Mouse (Mus musculus) ovary, postnatal 10 days (tissue): Measurements from ENCODE around the gene Jchain.
A peak's percentile ranks its signal among the peaks of the same experiment; 100 is the strongest.
"Not testable (repeated sequence)": the region's sequence is repeated elsewhere in the genome, so short reads cannot be mapped to it uniquely, and the experiment has no call there.

ENCODE experiments used
- DNase-seq: peaks from one replicate; pipeline ENCODE4 v3.0.0; 2022; ENCODE audit warnings: low spot score

Jchain gene

DNA sequence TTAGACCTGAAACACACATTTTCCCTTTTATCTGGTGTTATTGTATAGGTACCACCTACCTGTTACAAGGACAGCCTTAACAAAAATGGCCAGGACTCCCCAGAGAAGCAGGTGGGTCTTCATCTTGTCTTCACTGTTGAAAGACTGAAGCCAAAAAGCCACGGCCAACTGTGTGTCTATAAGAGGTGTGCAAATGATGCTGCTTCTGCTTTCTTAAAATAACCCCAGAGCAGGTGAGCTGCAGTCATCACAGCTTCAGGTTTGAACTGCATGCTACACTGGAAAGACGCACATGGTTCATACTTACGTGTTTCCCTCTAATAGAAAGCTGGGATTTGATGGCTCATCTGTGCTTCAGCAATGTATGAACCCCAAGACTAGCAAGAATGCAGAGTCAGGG is at the start of gene Jchain:
Jchain (minus strand) TSS at position 235 of the 400 bp plus-strand sequence.
- DNase-seq: no peak

DNA sequence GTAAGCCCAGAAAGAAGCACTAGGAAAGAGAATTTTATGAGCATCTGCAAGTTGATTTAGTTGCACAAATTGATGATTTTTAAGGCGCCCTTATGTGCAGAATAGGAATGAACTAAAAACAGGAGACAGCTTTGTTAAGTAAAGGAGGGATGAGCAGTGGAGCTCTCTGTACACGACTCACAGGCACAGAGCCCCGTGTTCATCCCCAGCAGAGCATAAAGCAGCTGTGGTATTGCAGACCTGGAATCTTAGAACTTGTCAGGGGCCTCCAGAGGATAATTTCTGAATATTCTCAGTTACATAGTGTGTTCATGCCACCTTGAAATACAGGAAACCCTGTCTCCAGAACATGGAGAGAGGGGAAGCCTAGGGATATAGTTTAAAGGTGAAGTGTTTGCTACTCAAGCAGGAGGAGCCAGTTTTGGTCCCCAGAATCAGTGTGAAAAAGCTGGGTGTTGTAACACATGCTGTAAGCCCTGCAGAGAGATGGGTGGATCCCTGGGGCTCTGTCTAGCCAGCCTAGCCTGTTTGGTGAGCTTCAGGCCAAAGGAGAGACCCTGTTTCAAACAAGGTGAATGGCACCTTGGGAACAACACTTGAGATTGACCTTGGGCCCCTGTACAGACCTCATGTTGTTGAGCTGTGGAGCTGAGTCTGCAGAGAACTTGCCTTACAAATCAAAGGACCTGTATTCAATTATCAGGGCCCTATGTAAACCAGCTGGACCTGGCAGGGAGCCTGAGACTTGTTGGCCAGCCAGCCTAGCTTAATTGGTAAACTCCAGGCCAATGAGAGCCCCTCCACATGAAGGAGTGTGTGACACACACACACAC is 48.0 kb upstream of the Jchain start:
- no peak for DNase-seq

DNA sequence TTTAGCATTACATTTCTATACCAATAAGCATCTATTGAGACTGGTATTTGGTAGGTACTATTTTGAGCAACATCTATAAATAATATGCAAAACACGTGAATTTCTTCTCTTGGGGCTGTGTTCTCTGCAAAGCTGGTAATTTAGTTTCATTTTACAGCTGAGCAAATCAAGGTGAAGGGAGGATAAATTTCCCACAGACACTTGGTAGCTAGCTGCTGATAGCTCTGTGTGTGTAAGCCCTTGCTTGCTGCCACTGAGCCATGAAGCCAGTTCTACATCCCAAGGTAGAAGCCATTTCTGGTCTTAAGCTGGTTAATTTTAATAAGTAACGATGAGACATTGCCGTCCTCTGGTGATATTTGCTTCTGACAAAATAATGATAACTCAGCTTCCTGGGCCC is 47.1 kb upstream of the Jchain start:
- no peak for DNase-seq

DNA sequence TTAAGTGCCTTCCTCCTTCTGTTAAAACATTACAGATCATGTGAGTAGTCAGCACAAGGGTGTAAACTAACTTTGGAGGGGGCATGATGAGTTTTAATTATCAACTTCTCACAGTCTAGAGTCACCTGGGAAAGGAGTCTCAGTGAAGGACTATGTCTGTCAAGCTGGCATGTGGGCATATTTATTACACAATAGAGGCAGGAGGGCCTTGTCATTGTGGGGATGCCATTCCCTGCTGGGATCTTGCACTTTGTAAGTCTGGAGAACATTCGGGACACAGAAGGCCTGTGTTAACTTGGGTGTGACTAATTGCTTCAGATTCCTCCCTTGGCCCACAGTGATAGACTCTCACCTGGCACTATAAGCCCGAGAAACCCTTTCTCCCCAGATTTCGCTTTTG is 41.9 kb upstream of the Jchain start:
- no peak for DNase-seq

DNA sequence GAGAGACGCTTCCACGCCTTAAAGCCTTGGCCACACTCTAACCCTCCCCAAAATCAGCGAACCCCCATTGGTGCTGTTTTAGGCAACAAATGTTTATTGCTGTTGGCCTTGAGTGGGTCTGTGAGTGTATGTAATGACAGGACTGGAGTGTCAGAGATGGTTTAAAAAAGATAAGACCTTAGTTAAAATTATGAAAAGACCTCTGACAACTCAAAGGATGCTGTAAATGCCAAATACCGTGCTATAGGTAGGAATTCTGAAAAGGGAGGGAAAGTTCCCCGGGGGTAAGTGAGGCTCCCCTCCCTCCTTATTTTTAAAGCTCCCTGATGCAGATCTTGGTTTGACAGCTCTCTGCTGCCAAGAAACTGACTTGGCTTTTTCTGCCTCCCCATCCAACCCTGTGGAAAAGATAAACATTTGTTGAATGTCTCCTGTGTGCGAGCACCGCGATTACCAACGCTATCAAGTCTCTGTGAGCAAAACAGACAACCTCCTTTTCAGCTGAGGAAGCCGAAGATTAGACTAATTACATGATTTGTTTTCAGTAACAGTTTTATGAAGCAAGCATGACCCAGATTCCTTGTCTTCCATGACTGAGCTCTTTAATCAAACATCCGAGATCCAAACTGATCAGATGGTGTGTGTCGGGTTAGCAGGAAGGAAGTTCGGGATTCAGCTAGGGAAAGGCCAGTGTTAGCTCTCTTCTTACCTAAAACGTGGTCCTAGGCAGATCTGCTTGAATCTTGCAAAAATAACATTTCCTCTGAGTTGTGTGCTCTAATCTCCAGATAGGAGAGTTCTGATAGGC is 38.5 kb upstream of the Jchain start:
- DNase-seq: no peak

DNA sequence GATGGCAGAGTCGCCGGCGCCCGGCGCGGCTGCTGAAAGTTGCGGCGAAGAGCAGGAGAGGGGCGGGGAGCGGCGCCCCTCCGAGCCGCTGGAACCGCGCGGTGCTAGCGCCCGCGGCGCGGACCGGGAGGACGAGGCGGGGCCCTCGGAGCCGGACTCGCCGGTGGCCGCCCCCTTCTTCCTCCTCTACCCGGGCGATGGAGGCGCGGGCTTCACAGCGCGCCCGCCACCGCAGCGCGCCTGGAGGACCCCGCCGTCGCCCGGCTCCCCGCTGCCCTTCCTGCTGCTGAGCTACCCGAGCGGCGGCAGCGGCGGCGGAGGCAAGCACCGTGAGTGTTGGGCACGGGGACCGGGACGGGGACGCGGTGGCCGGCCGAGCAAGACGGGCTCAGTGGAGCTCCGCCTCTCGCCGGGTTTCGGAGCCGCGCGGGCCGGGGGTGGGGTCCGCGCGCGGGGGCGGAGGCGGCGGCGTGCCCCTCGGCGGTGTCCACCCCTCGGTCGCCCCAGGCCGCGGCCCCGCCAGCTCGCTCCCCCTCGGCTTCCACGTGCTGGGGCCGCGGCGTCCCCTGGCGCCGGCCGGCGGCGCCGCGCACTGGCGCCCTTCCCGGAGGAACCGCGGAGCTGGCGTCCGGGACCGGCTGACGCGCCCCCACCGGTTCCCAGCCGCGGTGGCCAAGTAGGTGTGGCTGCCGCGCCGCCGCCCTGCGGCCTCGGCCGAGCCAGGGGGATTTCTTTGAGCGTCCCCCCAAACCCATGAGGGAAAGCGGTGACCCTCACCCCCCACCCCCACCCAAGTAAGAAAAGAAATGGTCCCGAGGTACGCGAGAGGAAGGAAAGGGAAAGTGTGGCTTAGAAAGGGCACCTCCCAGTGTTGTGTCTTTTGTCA is 37.7 kb upstream of the Jchain start:
- DNase-seq: peak; percentile 41

DNA sequence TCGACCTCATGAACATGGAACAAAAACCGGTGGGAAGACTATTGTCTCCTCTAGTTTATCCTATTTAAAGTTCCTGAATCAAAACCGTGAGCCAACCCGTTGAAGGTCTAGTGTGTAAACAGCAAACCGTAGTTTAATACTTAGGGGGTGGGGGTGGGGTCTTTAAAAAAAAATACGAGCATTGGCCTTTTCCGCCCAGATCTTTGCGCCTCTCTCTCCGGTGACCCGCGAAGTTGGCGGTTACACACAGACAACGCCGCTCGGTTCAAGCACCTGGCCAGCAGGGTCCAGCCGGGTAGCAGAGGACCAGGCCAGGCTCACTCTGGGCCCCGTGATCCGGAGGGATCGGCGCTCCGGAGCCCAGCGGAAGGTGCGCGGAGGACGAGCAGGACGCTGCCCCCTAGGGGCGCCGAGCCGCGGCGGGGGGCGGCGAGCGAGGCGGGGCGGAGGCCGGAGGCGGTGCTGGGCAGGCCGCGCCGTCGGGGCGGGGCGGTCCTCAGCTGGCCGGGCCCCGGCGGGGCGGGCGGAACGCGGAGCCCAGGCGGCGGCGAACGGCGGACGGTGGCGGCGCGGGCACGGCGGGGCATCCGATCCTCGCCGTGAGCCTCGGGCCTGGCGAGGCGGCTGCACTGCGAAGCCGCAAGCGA is 36.9 kb upstream of the Jchain start, which contains the start of gene Rufy3:
Rufy3 (plus strand) TSS at position 540 of the 647 bp plus-strand sequence.
- peak; percentile 67 for DNase-seq

DNA sequence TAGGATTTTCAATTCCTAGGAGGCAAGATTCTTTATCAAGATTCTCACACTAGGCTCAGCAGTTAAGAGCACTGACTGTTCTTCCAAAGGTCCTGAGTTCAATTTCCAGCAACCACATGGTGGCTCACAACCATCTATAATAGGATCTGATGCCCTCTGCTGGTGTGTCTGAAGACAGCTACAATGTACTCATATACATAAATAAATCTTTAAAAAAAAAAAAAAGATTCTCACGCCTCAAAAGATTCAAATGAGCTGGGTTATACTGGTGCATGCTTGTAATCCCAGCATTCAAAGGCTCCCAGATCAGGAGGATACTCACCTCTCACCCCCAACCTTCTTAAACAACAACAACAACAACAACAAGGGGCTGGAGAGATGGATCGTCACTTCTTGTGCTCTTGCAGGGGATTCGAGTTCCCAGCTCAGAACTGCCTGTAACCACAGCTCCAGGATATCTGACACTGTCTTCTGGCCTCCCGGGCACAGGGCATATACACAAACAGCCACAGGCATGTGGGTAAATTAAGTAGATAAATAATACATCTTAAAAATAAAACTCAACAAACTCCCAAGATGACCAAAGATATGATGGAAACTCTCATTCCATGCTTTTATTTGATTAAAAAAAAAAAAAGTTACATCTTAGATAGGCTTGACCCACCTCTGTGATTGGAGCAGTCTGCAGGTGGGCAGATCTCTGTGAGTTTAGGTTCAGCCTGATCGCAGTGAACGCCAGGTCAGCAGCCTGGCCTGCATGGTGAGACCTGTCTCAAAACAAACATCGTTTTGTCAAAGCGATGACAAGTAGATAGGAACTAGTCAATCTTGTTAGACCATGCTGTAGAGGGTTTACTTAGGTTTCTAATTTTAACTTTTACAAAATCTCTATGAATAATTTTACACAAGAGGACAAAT is 35.4 kb upstream of the Jchain start:
- DNase-seq: no peak

DNA sequence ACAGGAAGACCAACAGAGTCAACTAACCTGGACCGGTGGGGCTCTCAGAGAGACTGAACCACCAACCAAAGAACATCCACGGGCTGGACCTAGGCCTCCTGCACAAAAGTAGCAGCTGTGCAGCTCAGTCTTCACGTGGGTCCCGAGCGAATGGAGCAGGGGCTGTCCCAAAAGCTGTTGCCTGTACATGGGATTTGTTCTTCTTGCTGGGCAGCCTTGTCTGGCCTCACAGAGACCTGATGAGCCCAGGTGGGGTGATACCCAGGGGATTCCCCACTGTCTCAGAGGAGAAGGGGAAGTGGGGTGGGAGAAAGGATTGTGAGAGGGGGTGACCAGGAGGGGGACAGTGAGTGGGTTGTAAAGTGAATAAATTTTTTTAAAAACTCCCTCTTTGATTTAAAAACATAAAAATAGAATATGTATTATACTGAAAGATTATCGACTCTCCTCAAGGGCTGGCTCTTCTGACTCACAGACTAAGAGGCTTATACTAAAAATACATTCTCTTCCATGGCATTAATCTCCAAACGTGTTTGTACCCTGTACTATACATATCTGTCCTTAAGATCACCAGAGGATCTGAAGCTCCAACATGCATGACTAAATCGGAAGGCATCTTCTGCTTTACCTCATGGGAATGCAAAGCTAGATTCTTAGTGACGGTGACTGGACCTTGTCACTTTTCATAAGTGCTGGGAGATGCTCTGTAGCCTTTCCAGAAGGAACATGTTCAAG is 33.6 kb upstream of the Jchain start:
- DNase-seq: no peak

DNA sequence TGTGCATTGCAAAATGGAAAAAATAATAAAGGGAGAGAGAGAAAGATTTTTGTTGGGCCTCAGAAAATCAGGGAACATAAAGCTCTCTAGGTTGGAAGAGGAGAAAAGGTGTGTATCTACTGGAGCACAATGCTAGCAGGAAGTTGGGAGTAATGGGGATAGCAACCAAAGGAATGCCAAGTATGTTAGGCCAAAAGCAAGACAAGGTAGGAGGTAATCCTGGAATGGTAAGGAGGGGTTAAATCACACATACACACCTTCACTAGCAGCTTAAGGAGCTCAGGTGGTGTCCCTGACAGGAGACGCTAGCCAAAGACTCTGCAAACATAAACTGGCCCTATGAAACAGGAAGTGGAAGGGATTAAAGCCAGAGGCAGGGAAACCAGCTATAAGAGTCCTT is 31.3 kb upstream of the Jchain start:
- no peak for DNase-seq

DNA sequence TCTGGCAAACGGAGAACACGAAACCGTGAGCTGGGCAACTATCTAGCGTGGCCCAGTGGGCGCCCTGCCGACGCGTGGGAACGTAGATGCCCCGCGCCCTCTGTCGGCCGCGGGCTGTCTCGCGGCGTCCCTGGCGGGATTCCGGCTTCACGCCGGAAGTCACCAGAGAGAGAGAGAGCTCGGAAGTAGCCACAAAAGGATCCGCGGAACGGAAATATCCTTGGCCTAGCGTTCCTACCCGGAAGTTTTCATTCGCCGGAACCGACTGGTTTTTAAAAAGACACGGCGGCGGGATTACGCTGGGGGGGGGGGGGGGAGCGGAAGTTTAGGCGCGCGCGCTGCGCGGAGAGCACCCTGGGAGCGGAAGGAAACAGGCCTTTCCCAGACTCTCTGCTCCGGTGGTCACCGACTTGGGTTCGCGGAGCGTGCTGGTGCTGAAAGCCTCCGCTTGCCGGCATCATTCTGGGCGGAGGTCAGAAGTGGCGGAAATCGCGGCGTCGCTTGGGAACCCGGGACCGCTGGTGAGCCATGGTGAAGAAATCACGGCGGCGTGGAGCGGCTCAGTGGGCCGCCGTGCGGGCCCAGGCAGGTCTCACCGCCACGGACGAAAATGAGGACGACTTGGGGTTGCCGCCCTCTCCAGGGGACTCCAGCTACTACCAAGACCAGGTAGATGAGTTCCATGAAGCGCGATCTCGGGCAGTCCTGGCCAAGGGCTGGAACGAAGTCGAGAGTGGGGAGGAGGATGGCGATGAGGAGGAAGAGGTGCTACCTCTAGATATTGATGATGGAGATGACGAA is 26.6 kb upstream of the Jchain start, which contains the start of gene Utp3:
Utp3 (plus strand) TSS at position 377 of the 801 bp plus-strand sequence.
- peak; percentile 96 for DNase-seq

DNA sequence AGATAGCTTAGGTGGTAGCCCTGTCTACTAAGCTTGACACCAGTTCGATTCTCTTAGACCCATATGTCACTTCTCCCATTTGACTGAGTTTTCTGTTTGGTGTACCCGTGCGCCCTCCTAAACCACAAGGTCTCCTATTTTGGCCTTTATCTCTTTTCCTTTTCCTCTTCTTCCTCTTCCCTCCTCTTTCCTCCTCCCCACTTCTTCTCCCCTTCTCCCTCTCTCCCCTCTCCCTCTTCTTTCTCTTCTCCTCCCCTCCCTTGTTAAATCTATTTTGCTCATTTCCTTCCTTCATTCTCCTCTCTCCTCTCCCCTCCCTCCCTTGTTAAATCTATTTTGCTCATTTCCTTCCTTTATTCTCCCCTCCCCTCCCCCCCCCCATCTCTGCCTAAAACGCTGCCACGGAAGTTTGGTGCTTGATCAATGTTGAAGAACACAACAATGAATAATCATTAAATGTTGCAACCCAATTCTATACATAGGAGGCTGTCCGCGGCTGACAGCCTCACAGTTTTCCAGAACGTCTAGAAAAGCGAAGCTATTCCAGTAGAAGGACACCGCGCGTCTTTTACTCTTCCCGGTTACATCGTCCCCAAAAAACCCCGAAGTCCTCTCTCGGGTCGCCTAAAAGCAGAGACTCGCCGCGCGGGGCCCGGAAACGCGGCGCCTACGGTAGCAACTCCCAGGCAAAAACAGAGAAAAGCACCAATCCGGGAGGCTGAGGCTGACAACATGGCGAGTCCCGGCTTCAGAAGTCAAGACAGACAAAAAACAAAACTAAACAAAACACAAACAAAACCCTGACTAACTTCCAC is 25.8 kb upstream of the Jchain start:
- no peak for DNase-seq

DNA sequence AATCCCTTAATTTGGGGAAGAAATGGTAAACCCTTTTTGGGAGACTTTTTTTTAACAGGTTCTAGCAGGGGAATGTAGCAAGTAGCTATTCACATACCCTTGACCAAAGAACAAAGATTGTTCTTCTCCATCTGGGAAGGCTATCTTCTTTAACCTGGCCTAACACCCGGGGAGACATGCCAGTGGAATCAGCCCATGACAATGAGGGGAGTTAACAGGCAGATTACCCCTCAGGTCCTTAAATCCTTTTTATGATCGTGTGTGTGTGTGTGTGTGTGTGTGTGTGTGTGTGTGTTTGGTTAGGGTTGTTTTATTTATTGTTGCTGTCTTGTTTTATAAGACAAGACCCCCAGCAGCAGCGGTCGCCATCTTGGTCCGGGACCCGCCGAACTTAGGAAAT is 17.8 kb upstream of the Jchain start:
- DNase-seq: no peak

DNA sequence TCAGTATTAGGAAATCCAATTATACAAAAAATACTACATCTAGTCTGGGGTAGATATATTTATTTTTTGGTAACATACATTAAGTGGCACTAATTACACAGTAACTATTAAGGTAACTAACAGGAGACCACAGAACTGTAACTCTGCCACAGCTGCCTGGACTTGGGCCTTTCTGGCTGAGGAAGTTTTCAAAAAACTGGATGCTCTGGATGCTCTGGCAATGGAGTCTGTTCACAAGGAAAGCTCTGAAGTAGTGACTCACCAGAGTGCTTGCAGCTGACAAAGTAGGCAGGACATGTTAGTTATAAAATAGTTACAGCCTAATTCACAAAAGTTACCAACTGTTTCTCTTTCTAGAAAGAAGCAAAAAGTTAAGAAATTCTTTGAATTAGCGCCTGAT is 16.7 kb upstream of the Jchain start:
- not testable (repeated sequence) for DNase-seq

DNA sequence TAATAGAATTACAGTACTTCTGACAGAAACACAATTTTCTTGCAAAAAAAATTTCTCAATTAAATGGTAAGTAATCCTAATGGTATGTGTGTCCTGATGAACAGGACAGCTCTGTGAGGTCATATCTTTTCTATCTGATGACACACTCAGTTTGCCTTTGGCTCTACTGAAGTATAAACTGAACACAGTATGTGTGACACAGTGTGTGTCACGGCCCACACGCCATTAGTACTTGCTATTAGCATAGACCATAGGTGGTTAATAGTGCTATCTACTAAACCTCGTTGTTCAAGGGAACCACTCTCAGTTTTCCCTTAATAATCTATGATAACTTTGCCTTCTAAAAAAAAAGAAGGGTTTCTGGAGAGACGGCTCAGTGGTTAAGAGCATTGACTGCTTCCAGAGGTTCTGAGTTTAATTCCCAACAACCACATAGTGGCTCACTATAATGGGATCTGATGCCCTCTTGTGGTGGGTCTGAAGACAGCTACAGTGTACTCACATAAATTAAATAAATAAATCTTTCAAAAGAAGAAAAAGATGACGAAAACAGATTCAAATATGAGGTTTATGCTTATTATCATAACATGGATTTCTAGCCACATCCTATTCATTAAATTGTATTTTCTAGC is 15.1 kb upstream of the Jchain start:
- no peak for DNase-seq

DNA sequence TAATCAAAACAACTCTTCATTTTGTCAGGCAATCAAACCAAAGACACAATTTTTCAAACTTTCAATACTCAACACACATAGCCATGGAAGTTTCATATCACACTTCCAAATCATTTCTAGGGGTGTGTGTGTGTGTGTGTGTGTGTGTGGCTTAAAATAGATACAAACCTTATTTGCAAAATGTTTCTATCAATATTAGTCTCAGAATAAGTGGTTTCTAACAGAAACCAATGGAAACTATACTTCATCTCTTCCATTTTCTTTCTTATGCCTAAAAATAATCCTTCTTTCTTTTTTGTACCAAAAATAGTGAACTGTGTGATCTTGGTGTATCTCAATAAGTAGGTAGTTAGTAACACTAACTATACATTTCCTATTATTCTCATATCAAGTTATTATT is 13.2 kb upstream of the Jchain start:
- no peak for DNase-seq

DNA sequence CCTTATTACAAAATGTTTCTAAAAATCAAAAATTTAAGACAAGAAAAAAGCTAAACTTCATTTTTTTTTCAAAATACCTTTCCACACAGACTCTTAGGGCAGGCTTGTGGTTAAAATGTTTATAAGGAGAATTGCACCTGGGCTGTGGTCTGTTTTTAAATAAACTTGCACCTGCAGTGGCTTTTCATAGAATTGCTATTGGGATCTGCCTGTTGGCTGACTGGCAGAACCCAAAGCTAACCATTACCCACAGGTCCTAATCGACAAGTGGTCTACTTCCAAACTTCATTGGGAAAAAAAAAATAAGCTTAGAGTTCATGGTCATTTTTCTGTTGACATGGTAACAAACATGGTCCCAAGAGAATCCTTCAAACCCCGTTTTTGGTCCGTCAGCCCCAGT is 7.0 kb upstream of the Jchain start:
- no peak for DNase-seq

DNA sequence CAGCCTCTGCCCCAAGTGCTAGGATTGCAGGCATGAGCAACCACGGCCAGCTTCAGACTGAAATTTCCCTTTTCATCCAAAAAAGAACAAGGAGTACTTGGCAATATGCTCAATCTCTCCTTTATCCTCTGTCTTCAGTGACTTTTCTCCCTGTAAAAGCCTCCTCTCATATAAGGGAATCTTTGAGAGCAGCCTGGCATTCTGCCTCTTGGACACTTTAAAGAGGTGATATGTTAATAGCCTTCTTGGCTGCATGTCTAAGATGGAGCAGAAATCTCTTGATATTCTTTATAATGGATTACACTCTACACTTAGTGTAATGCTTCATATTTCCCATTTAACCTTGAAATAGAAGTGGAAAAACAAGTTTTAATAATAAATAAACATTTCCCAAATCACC is 3.2 kb upstream of the Jchain start:
- DNase-seq: no peak
